15 mouse cellular contexts compared by ENCODE assay signal in the genomic region with DNA sequence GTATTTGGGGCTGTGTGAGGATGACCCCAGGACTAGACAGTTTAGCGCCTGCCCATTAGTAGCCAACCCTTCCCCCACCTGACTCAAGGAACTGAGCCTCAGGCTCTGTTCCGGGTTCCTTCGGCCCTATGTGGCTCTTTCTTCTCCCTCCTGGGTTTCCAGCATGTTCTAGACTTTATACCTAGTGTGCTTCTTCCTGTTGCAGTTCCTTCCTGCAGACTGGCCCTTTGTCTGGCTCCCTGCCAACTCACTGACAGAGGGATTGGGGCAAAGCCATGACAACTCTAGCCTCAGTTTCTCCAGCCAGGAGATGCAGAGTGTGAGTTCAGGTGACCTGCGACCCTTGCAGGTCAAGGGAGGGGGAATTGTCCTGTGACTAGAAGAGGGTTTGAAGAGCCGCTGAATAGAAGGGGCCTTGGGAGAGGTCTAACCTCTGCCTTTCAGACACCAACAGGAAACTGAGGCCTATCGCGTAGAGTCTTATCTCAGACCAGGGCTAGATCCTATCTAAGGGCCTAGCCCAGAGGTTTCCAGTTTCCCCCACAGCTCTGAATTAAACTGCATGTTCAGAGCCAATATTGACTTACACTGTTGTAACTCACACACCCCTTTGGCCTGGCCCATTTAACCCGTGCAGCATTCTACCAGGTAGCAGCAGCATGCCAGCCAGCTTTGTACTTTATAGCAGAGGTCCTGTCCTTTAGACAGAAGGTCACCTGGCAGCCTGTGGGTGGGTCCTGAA. TPM values are rescaled to one million over a fixed set of nuclear protein-coding genes. Genes with fewer than 3 reads are reported as not detected.
DNase-seq lines count a peak whose midpoint lies in the region; ATAC-seq and TF ChIP-seq lines count a peak whose summit lies in the region.
"Had no signal": no experiment of that assay in that cellular context is flagged by ENCODE, and none has a peak within 500 bp of the region (broad histone marks: within the 10 kb centered on the region; RNA-seq: fewer than 3 reads in every experiment).

No protein-coding gene starts in this region.

- peaks cover 17% of the 10 kb centered on the region for H3K27me3 ChIP-seq in liver, embryonic 12.5 days (replicated peaks)
- no peaks in the 10 kb centered on the region for H3K27me3 ChIP-seq in hindbrain, postnatal 0 days (ENCODE audit: insufficient read depth, low read length)

- peaks cover 13% of the 10 kb centered on the region for H3K4me1 ChIP-seq in liver, embryonic 12.5 days
- no peaks in the 10 kb centered on the region for H3K4me1 ChIP-seq in hindbrain, postnatal 0 days (ENCODE audit: insufficient read depth, low read length)
- H3K4me1 ChIP-seq: midbrain, embryonic 12.5 days had no signal

- 0 out of 2 replicates have a peak overlapping the region, but pooled peaks have one; percentile 5 for H3K27ac ChIP-seq in liver, embryonic 12.5 days
- H3K27ac ChIP-seq in hindbrain, postnatal 0 days: no peak overlapping the region
- H3K27ac ChIP-seq: embryonic facial prominence, embryonic 13.5 days; gastrocnemius, adult 2 months; hindbrain, embryonic 13.5 days; limb, embryonic 13.5 days; midbrain, embryonic 12.5 days; neural tube, embryonic 12.5 days had no signal

- intact Hi-C loops in left cerebral cortex, postnatal 4 days (cut with DNase I): loop anchor here (10.0 kb wide), 1 partner anchor 226 kb away; no protein-coding TSS in a partner anchor

- no peak overlapping the region for H3K4me3 ChIP-seq in liver, embryonic 12.5 days
- H3K4me3 ChIP-seq in hindbrain, postnatal 0 days (ENCODE audit: low read length): no peak overlapping the region
- H3K4me3 ChIP-seq: embryonic facial prominence, embryonic 13.5 days; gastrocnemius, adult 2 months; hindbrain, embryonic 13.5 days; limb, embryonic 13.5 days; midbrain, embryonic 12.5 days; neural tube, embryonic 12.5 days had no signal

- 41% methylated on average over 8 of the region's 8 CpGs for WGBS in liver, embryonic 12.5 days (ENCODE audit: insufficient replicate concordance)
- WGBS in hindbrain, postnatal 0 days: 81% methylated on average over 8 of the region's 8 CpGs

- H3K9me3 ChIP-seq in liver, embryonic 12.5 days (replicated peaks): no peaks in the 10 kb centered on the region
- H3K9me3 ChIP-seq in hindbrain, postnatal 0 days (ENCODE audit: low read length): no peaks in the 10 kb centered on the region
- H3K9me3 ChIP-seq: embryonic facial prominence, embryonic 13.5 days; hindbrain, embryonic 13.5 days; limb, embryonic 13.5 days; midbrain, embryonic 12.5 days; neural tube, embryonic 12.5 days had no signal

- ATAC-seq in granulocyte monocyte progenitor cell, adult 5-6 weeks (replicated peaks; ENCODE audit: poor library complexity, severe bottlenecking): peak; percentile 26; the same call in 1 of the 2 replicates
- ATAC-seq in liver, embryonic 12.5 days: peak; percentile 60
- peak; percentile 33 for ATAC-seq in megakaryocyte, adult 5-6 weeks (ENCODE audit: poor library complexity, severe bottlenecking)
- no peak for ATAC-seq in hindbrain, postnatal 0 days

- no peak overlapping the region for H3K4me2 ChIP-seq in liver, embryonic 12.5 days
- no peak overlapping the region for H3K4me2 ChIP-seq in hindbrain, postnatal 0 days (ENCODE audit: low read depth, low read length)
- H3K4me2 ChIP-seq: embryonic facial prominence, embryonic 13.5 days; hindbrain, embryonic 13.5 days; limb, embryonic 13.5 days; midbrain, embryonic 12.5 days; neural tube, embryonic 12.5 days had no signal

- TF ChIP-seq CTCF in hindbrain, postnatal 0 days (IDR thresholded peaks at IDR 0.05; ENCODE audit: low read depth): no peak

- DNase-seq in left cerebral cortex, postnatal 4 days: peak; percentile 31
- DNase-seq in left cerebral cortex, adult 18-20 months (ENCODE audit: low spot score in 2 of 2): no peak
- no peak for DNase-seq in right cerebral cortex, postnatal 14 days
- DNase-seq in testis, postnatal 10 days (ENCODE audit: low spot score): no peak
- DNase-seq in hindbrain, postnatal 0 days (ENCODE audit: low spot score): no peak
- DNase-seq: adrenal gland, postnatal 10 days; gastrocnemius, adult 2 months had no signal

- H3K36me3 ChIP-seq in liver, embryonic 12.5 days: no peaks in the 10 kb centered on the region
- H3K36me3 ChIP-seq in hindbrain, postnatal 0 days (ENCODE audit: insufficient read depth, low read length): no peaks in the 10 kb centered on the region
- H3K36me3 ChIP-seq: hindbrain, embryonic 13.5 days; midbrain, embryonic 12.5 days had no signal

- H3K9ac ChIP-seq in liver, embryonic 12.5 days: no peak overlapping the region
- no peak overlapping the region for H3K9ac ChIP-seq in hindbrain, postnatal 0 days (replicated peaks; ENCODE audit: low read length)
- H3K9ac ChIP-seq: embryonic facial prominence, embryonic 13.5 days; hindbrain, embryonic 13.5 days; limb, embryonic 13.5 days; midbrain, embryonic 12.5 days; neural tube, embryonic 12.5 days had no signal

RNA-seq across cellular contexts. Expression of gene Wnt11, which starts 14.2 kb away (rescaled TPM):
- under 1 TPM; 0.81 to 0.84 TPM for total RNA-seq in left cerebral cortex, postnatal 4 days (2021)
- under 1 TPM; 0.56 to 0.93 TPM for total RNA-seq in left cerebral cortex, adult 18-20 months (2021)
- not detected in 2 replicates for total RNA-seq in granulocyte monocyte progenitor cell, adult 5-6 weeks (2014; fragmentation: Nextera tagmentation)
- not detected in 2 replicates for total RNA-seq in granulocyte monocyte progenitor cell, adult 5-6 weeks (2017)
- polyA plus RNA-seq in liver, embryonic 12.5 days (2016; fragmentation: Nextera tagmentation; extraction: Ambion mirVana): 3.6 and 3.9 TPM in 2 replicates
- total RNA-seq in megakaryocyte, adult 5-6 weeks (2015): 0.05 TPM in 1 of 2 replicates, not detected in the other
- 0.15 TPM in 1 of 2 replicates, not detected in the other for total RNA-seq in megakaryocyte, adult 5-6 weeks (2017)
- 11.4 and 17.2 TPM in 2 replicates for total RNA-seq in hindbrain, postnatal 0 days (2014; rRNA removed)
- polyA plus RNA-seq in hindbrain, postnatal 0 days (2015; fragmentation: Nextera tagmentation; extraction: Ambion mirVana): 2.2 and 2.8 TPM in 2 replicates
